Mouse (Mus musculus) forebrain, embryonic 16.5 days (tissue): Measurements from ENCODE around the gene Tiam2. TPM values are rescaled to one million over a fixed set of nuclear protein-coding genes. Genes with fewer than 3 reads are reported as not detected.

Experiments
- ATAC-seq: fragments of 200-750 bp; cut with Nextera tagmentation; 2 replicates; pipeline ENCODE4 v1.8.0; 2017; ENCODE audit warnings: mild to moderate bottlenecking, moderate library complexity
- H3K27ac ChIP-seq: fragments of 300-500 bp; sonication (generic); 2 replicates; pipeline ENCODE4 v1.5.1; 2014; ENCODE audit warnings: low read length, control low read depth
- H3K27me3 ChIP-seq: fragments of 300-500 bp; sonication (generic); replicated peaks from 2 replicates; pipeline ENCODE4 v1.6.1; 2014; ENCODE audit warnings: low read length; ENCODE audit not compliant: control insufficient read depth, insufficient read depth
- H3K36me3 ChIP-seq: fragments of 300-500 bp; sonication (generic); 2 replicates; pipeline ENCODE4 v1.6.1; 2014; ENCODE audit not compliant: control insufficient read depth, insufficient read depth
- H3K4me1 ChIP-seq: fragments of 300-500 bp; sonication (generic); replicated peaks from 2 replicates; pipeline ENCODE4 v1.6.1; 2014; ENCODE audit warnings: low read length; ENCODE audit not compliant: control insufficient read depth, insufficient read depth
- H3K4me2 ChIP-seq: fragments of 300-500 bp; sonication (generic); 2 replicates; pipeline ENCODE4 v1.6.1; 2014; ENCODE audit warnings: mild to moderate bottlenecking, low read length, control low read depth
- H3K4me3 ChIP-seq: fragments of 300-500 bp; sonication (generic); replicated peaks from 2 replicates; pipeline ENCODE4 v1.5.1; 2014; ENCODE audit warnings: mild to moderate bottlenecking, low read length, control low read depth
- H3K9ac ChIP-seq: fragments of 300-500 bp; sonication (generic); replicated peaks from 2 replicates; pipeline ENCODE4 v1.6.1; 2014; ENCODE audit warnings: low read depth, low read length, control low read depth
- H3K9me3 ChIP-seq: fragments of 300-500 bp; sonication (generic); 2 replicates; pipeline ENCODE4 v1.6.1; 2016; ENCODE audit warnings: low read length; ENCODE audit not compliant: control insufficient read depth
- WGBS: fragments of 180-500 bp; shearing (Covaris S2); extraction: QIAGEN DNeasy Blood & Tissue Kit; methylation state at CpG from one replicate; pipeline ENCODE4 v1.1.7; 2014; 5-methylcytosine and 5-hydroxymethylcytosine counted together
- polyA plus RNA-seq: library from polyadenylated mRNA; unstranded; fragments of >200 nt; fragmentation: Nextera tagmentation; extraction: Ambion mirVana; gene quantifications from 2 replicates; pipeline ENCODE4 v1.2.1, GENCODE M21; 2015

Gene Tiam2
- polyA plus RNA-seq, 1 experiment from 2014 or later = 137 TPM

DNA sequence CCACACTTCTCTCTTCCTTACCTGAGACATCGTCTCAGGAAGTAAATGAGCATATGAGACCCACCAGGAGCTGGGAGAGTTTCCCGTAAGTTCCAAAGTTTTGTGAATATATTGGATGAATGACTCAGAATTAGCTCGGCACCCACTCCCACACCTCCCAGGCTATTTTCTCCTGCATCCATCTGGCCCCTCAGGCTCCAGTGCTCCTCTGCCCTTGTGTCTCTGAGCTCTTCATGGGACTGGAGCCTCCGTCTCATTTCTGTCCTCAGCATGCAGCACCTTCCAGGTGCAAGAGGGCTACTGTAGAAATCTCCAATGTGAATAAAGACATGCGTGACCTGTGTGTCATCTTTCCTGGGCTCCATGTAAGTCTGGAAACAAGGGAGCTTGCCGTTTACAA is 145.6 kb downstream of the Tiam2 start:
- H3K36me3 ChIP-seq = no peaks in the 10 kb centered on the region; the same call in 1 of the 2 replicates
- no peaks in the 10 kb centered on the region for H3K4me1 ChIP-seq
- ATAC-seq = no peak
- no peak overlapping the region for H3K4me2 ChIP-seq
- H3K9ac ChIP-seq = no peak overlapping the region
- H3K27ac ChIP-seq = no peak overlapping the region
- no peak overlapping the region for H3K4me3 ChIP-seq
- 84% methylated on average over 6 of the region's 6 CpGs for whole genome bisulfite sequencing
- no peaks in the 10 kb centered on the region for H3K27me3 ChIP-seq
- no peaks in the 10 kb centered on the region for H3K9me3 ChIP-seq

- H3K36me3 ChIP-seq = no peaks in the 10 kb centered on the region
- no peaks in the 10 kb centered on the region for H3K27me3 ChIP-seq
- H3K27ac ChIP-seq = no peak overlapping the region
- no peak overlapping the region for H3K4me3 ChIP-seq
- no peak overlapping the region for H3K4me2 ChIP-seq
- no peaks in the 10 kb centered on the region for H3K9me3 ChIP-seq
- H3K9ac ChIP-seq = no peak overlapping the region
- WGBS = 55% methylated on average over 2 of the region's 2 CpGs
- no peak for ATAC-seq
- H3K4me1 ChIP-seq = peaks cover 4% of the 10 kb centered on the region
Measured at GRCm38 (mm10) chr17:3476546-3476945, 150.2 kb downstream of the Tiam2 start.

DNA sequence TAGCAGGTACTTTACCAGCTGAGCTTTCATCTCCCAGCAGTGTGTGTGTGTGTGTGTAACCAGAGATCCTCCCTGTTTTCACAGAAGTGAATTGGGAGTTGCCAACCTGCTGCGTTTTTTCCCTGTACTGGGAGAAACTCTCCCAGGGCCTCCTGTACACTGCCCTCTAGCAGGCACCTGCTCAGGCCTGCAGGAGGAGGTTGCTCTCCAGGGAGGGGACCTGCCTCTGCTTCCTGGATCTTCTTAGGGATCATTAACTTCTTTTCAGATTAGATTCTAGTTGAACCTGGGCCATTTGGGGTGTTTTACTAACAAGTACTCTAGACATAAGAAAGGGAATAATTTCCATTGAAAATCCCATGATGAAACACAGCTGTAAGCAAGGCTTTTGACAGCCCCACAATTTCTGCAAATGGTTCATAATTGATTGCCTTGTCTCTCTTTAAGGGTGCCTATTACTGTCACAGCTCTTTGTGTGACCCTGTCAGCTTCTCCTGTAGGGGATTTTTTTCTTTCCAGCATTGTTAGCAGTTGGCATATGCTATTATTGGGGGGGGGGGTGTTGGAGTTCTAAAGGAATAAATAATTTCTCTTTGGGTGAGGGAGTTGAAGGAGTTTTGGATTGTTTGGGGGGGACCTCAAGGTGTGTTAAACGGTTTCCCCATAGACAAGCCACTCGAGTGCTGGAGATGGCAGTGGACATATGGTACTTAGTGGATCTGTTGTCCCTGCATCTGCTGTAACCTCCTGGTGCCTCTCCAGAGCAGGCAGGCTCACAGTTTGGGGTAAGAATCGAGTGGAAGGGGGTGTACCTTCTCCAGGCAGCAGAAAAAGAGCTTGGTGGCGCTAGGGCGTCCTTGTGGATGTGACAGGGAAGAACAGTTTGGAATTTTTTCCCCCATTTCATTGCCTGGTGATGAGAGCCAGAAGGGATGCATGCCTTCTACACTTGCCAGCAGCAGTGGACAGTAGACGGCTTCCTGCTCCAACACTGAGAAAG is 155.5 kb downstream of the Tiam2 start:
- Histone ChIP-seq H3K4me3 (peak overlapping the region; percentile 26), H3K4me1 (peaks cover 10% of the 10 kb centered on the region), H3K27ac (peak overlapping the region; percentile 85), H3K36me3 (no peaks in the 10 kb centered on the region), H3K9me3 (no peaks in the 10 kb centered on the region), H3K4me2 (peak overlapping the region; percentile 12), H3K9ac (peak overlapping the region; percentile 6; the same call in 1 of the 2 replicates), H3K27me3 (no peaks in the 10 kb centered on the region)
- peak; percentile 87 for ATAC-seq
- WGBS = 33% methylated on average over 7 of the region's 7 CpGs

DNA sequence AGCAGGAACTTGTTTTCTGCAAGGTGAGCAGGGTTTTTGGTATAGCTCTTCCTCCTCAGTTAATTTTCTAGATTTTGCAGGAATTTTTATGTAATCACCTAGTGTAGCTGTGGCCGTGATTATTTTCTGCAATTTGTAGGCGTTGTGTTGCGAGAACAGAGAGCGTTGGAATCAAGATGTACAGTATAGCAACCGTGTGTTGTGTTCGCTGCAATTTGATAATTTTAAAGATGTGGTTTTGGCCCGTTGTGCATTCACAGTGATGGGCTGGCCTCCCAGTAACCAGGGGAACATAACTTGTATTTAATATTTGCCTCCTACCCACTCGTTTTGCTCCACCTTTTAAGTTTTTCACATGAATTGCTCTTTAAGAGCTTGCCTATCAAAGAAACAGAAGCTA is 156.7 kb downstream of the Tiam2 start:
- Histone ChIP-seq H3K4me1 (peaks cover 16% of the 10 kb centered on the region), H3K36me3 (no peaks in the 10 kb centered on the region), H3K4me2 (peak overlapping the region; percentile 12), H3K9me3 (no peaks in the 10 kb centered on the region), H3K27me3 (no peaks in the 10 kb centered on the region), H3K4me3 (peak overlapping the region; percentile 26), H3K27ac (peak overlapping the region; percentile 85), H3K9ac (peak overlapping the region; percentile 32)
- no peak for ATAC-seq
- WGBS = 79% methylated on average over 8 of the region's 8 CpGs

GRCm38 (mm10) chr17:3485851-3486250 is 159.5 kb downstream of the Tiam2 start:
- H3K9me3 ChIP-seq = no peaks in the 10 kb centered on the region
- no peaks in the 10 kb centered on the region for H3K36me3 ChIP-seq
- 0 out of 2 replicates have a peak overlapping the region, but pooled peaks have one; percentile 29 for H3K27ac ChIP-seq
- WGBS = 61% methylated on average over 7 of the region's 7 CpGs
- no peaks in the 10 kb centered on the region for H3K27me3 ChIP-seq
- peak; percentile 44 for ATAC-seq
- peaks cover 17% of the 10 kb centered on the region for H3K4me1 ChIP-seq
- no peak overlapping the region for H3K4me3 ChIP-seq
- peak overlapping the region; percentile 12 for H3K4me2 ChIP-seq
- H3K9ac ChIP-seq = no peak overlapping the region

- Histone ChIP-seq H3K4me1 (peaks cover 8% of the 10 kb centered on the region), H3K27ac (no peak overlapping the region), H3K9ac (no peak overlapping the region), H3K36me3 (no peaks in the 10 kb centered on the region), H3K9me3 (no peaks in the 10 kb centered on the region), H3K4me2 (no peak overlapping the region), H3K4me3 (no peak overlapping the region), H3K27me3 (no peaks in the 10 kb centered on the region)
- no peak for ATAC-seq
- WGBS = 97% methylated on average over 4 of the region's 4 CpGs
Measured at GRCm38 (mm10) chr17:3487211-3487610, 160.8 kb downstream of the Tiam2 start.

- WGBS = 55% methylated on average over 12 of the region's 12 CpGs
- H3K4me3 ChIP-seq = no peak overlapping the region
- no peaks in the 10 kb centered on the region for H3K9me3 ChIP-seq
- no peaks in the 10 kb centered on the region for H3K36me3 ChIP-seq
- peak; percentile 51 for ATAC-seq
- no peak overlapping the region for H3K27ac ChIP-seq
- peaks cover 6% of the 10 kb centered on the region for H3K4me1 ChIP-seq
- H3K4me2 ChIP-seq = 0 out of 2 replicates have a peak overlapping the region, but pooled peaks have one; percentile 1
- H3K9ac ChIP-seq = no peak overlapping the region
- H3K27me3 ChIP-seq = no peaks in the 10 kb centered on the region
Measured at GRCm38 (mm10) chr17:3487721-3488601, 161.6 kb downstream of the Tiam2 start.

GRCm38 (mm10) chr17:3490216-3490895 is 164.0 kb downstream of the Tiam2 start:
- H3K36me3 ChIP-seq = no peaks in the 10 kb centered on the region
- no peaks in the 10 kb centered on the region for H3K27me3 ChIP-seq
- H3K27ac ChIP-seq = no peak overlapping the region
- H3K4me3 ChIP-seq = no peak overlapping the region
- ATAC-seq = no peak
- no peak overlapping the region for H3K4me2 ChIP-seq
- 82% methylated on average over 11 of the region's 11 CpGs for WGBS
- no peak overlapping the region for H3K9ac ChIP-seq
- peaks cover 6% of the 10 kb centered on the region for H3K4me1 ChIP-seq
- no peaks in the 10 kb centered on the region for H3K9me3 ChIP-seq
